In the genomic region with DNA sequence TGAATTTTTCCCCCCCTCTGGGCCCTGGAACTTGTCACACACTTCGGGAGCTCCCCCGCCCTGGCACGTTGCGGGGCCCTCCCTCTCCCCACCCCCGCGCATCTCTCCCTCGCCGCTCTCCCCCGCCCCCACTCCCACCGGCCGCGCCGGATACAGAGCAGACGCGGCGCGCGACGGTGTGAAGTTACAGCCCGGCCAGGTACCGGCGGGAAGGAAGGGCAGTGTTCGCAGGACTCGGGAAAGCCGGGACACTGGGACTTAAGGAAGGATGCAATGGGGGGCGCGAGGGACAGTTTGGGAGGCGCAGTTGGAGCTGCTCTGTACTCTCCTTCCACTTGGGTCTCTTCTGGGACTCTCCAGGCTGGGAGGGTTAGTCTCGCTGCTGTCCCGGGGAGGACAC, we compare ENCODE assay signal across 8 mouse cellular contexts. TPM values are rescaled to one million over a fixed set of nuclear protein-coding genes. Genes with fewer than 3 reads are reported as not detected.
DNase-seq lines count a peak whose midpoint lies in the region; ATAC-seq and TF ChIP-seq lines count a peak whose summit lies in the region.
"Had no signal": no experiment of that assay in that cellular context is flagged by ENCODE, and none has a peak within 500 bp of the region (broad histone marks: within the 10 kb centered on the region; RNA-seq: fewer than 3 reads in every experiment).

No protein-coding gene starts in this region.

- peak; percentile 10 for ATAC-seq in heart, embryonic 12.5 days (ENCODE audit: insufficient number of reproducible peaks, low FRiP score)
- ATAC-seq in neural tube, embryonic 15.5 days (ENCODE audit: low FRiP score) = peak; percentile 56

- H3K36me3 ChIP-seq in heart, embryonic 12.5 days = peaks cover 5% of the 10 kb centered on the region
- H3K36me3 ChIP-seq in neural tube, embryonic 15.5 days = no peaks in the 10 kb centered on the region

- TF ChIP-seq CTCF in brain, embryonic 14.5 days (IDR thresholded peaks at IDR 0.05; ENCODE audit: borderline replicate concordance, extremely low read depth, insufficient read depth, insufficient read length) = no peak

- no peaks in the 10 kb centered on the region for H3K9me3 ChIP-seq in heart, embryonic 12.5 days (replicated peaks)
- no peaks in the 10 kb centered on the region for H3K9me3 ChIP-seq in neural tube, embryonic 15.5 days (replicated peaks)

- WGBS in heart, embryonic 12.5 days = 0% methylated on average over 30 of the region's 30 CpGs
- 1% methylated on average over 30 of the region's 30 CpGs for WGBS in neural tube, embryonic 15.5 days

- H3K9ac ChIP-seq in heart, embryonic 12.5 days = peak overlapping the region; percentile 83
- H3K9ac ChIP-seq in neural tube, embryonic 15.5 days (replicated peaks) = peak overlapping the region; percentile 87

- H3K27me3 ChIP-seq in heart, embryonic 12.5 days (replicated peaks) = no peaks in the 10 kb centered on the region; the same call in 1 of the 2 replicates
- H3K27me3 ChIP-seq in neural tube, embryonic 15.5 days (replicated peaks) = no peaks in the 10 kb centered on the region

- H3K4me2 ChIP-seq in heart, embryonic 12.5 days = peak overlapping the region; percentile 95
- H3K4me2 ChIP-seq in neural tube, embryonic 15.5 days = peak overlapping the region; percentile 97

- H3K4me1 ChIP-seq in heart, embryonic 12.5 days (replicated peaks) = peaks cover 20% of the 10 kb centered on the region
- H3K4me1 ChIP-seq in neural tube, embryonic 15.5 days = peaks cover 29% of the 10 kb centered on the region

- peak; percentile 56 to 74 for DNase-seq in left cerebral cortex, adult 18-20 months (ENCODE audit: low spot score in 2 of 2)
- no peak for DNase-seq in left cerebral cortex, adult 11 months (ENCODE audit: low spot score)
- peak; percentile 88 for DNase-seq in brain, embryonic 14.5 days (ENCODE audit: low read depth)
- DNase-seq in liver = peak; percentile 77
- DNase-seq in thymus, postnatal 14 days = peak; percentile 67

- peak overlapping the region; percentile 67 for H3K27ac ChIP-seq in heart, embryonic 12.5 days (ENCODE audit: poor library complexity, severe bottlenecking)
- peak overlapping the region; percentile 96 for H3K27ac ChIP-seq in neural tube, embryonic 15.5 days (replicated peaks)

- peak overlapping the region; percentile 66 for H3K4me3 ChIP-seq in heart, embryonic 12.5 days
- peak overlapping the region; percentile 70 for H3K4me3 ChIP-seq in neural tube, embryonic 15.5 days (replicated peaks)

- no peak for TF ChIP-seq POLR2A in brain, embryonic 14.5 days (IDR thresholded peaks at IDR 0.05; ENCODE audit: borderline replicate concordance, extremely low read depth, insufficient read depth, insufficient read length, poor library complexity, severe bottlenecking)

RNA-seq across cellular contexts. Expression of gene Bcl11a, which starts 2.7 kb away (rescaled TPM):
- total RNA-seq in left cerebral cortex, adult 18-20 months (2021) = 10 to 100 TPM; 87.2 to 93.6 TPM
- polyA plus RNA-seq in brain, embryonic 14.5 days (2012; rRNA removed) = 70.1 and 88.6 TPM in 2 replicates
- polyA plus RNA-seq in heart, embryonic 12.5 days (2016; fragmentation: Nextera tagmentation; extraction: Ambion mirVana) = 18.1 and 19.3 TPM in 2 replicates
- 85.1 and 102 TPM in 2 replicates for polyA plus RNA-seq in neural tube, embryonic 15.5 days (2015; fragmentation: Nextera tagmentation; extraction: Ambion mirVana)

RNA-seq across cellular contexts. Expression of gene A830031A19Rik, which starts 5.7 kb away (rescaled TPM):
- 1 to 10 TPM; 1.1 to 1.4 TPM for total RNA-seq in left cerebral cortex, adult 18-20 months (2021)
- polyA plus RNA-seq in brain, embryonic 14.5 days (2012; rRNA removed) = 0.15 and 0.16 TPM in 2 replicates
- polyA plus RNA-seq in heart, embryonic 12.5 days (2016; fragmentation: Nextera tagmentation; extraction: Ambion mirVana) = not detected in 2 replicates
- not detected in 2 replicates for polyA plus RNA-seq in neural tube, embryonic 15.5 days (2015; fragmentation: Nextera tagmentation; extraction: Ambion mirVana)
- total RNA-seq: neutrophil, adult 5-6 weeks had no signal
